Mouse (Mus musculus) heart, embryonic 15.5 days (tissue): Measurements from ENCODE around the gene Stx8. TPM values are rescaled to one million over a fixed set of nuclear protein-coding genes. Genes with fewer than 3 reads are reported as not detected.

Experiments used
- ATAC-seq: fragments of 200-750 bp; cut with Nextera tagmentation; replicated peaks from 2 replicates; pipeline ENCODE4 v1.8.0; 2017; ENCODE audit warnings: low read depth, moderate TSS enrichment; ENCODE audit not compliant: insufficient number of reproducible peaks, insufficient read depth, low FRiP score
- H3K27ac ChIP-seq: fragments of 300-500 bp; sonication (generic); 2 replicates; pipeline ENCODE4 v1.5.1; 2015; ENCODE audit warnings: mild to moderate bottlenecking, inconsistent platforms
- H3K27me3 ChIP-seq: fragments of 300-500 bp; sonication (generic); 2 replicates; pipeline ENCODE4 v1.6.1; 2015; ENCODE audit warnings: inconsistent platforms
- H3K36me3 ChIP-seq: fragments of 300-500 bp; sonication (generic); 2 replicates; pipeline ENCODE4 v1.6.1; 2015; ENCODE audit warnings: mild to moderate bottlenecking, inconsistent platforms
- H3K4me1 ChIP-seq: fragments of 300-500 bp; sonication (generic); replicated peaks from 2 replicates; pipeline ENCODE4 v1.6.1; 2015; ENCODE audit warnings: inconsistent platforms
- H3K4me2 ChIP-seq: fragments of 300-500 bp; sonication (generic); 2 replicates; pipeline ENCODE4 v1.6.1; 2015; ENCODE audit warnings: inconsistent platforms, mild to moderate bottlenecking, moderate library complexity
- H3K4me3 ChIP-seq: fragments of 300-500 bp; sonication (generic); 2 replicates; pipeline ENCODE4 v1.5.1; 2015; ENCODE audit warnings: mild to moderate bottlenecking, inconsistent platforms
- H3K9ac ChIP-seq: fragments of 300-500 bp; sonication (generic); 2 replicates; pipeline ENCODE4 v1.6.1; 2015; ENCODE audit warnings: mild to moderate bottlenecking, inconsistent platforms
- H3K9me3 ChIP-seq: fragments of 300-500 bp; sonication (generic); replicated peaks from 2 replicates; pipeline ENCODE4 v1.6.1; 2016; ENCODE audit warnings: inconsistent platforms
- WGBS: fragments of 180-500 bp; shearing (Covaris S2); methylation state at CpG from one replicate; pipeline ENCODE4 v1.1.7; 2015; ENCODE audit warnings: mixed read lengths; 5-methylcytosine and 5-hydroxymethylcytosine counted together
- polyA plus RNA-seq: library from polyadenylated mRNA; unstranded; fragments of >200 nt; fragmentation: Nextera tagmentation; extraction: Ambion mirVana; gene quantifications from 2 replicates; pipeline ENCODE4 v1.2.1, GENCODE M21; 2015

The Stx8 gene
- polyA plus RNA-seq, 1 experiment from 2014 or later, result 61.7 TPM

DNA sequence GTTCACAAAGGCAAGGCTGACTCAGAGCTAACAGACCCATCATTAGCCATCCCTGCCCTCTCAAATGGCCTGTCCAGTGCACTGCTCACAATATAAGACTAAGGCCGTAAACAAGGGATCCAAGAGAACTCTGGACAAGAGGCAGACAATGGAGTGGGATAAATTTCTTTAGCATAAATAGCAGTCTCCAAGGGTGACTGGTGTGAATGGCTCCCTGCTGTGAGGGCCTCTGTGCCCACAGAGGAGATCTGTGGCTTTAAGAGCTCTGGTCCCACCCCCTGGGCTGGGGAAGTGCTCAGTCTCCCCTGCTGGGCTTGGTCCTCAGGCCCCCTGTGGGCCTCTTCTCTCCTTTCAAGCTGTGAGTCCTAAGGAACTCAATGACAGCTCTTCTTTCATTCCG lies 184.9 kb downstream of the Stx8 start:
- WGBS, result 70% methylated on average over 2 of the region's 2 CpGs
- no peak overlapping the region for H3K4me2 ChIP-seq
- H3K36me3 ChIP-seq, result no peaks in the 10 kb centered on the region
- no peak overlapping the region for H3K9ac ChIP-seq
- H3K27ac ChIP-seq, result no peak overlapping the region
- H3K4me3 ChIP-seq, result no peak overlapping the region
- peaks cover 3% of the 10 kb centered on the region; the same call in 1 of the 2 replicates for H3K4me1 ChIP-seq
- no peaks in the 10 kb centered on the region for H3K27me3 ChIP-seq
- ATAC-seq, result no peak
- H3K9me3 ChIP-seq, result no peaks in the 10 kb centered on the region

GRCm38 (mm10) chr11:68155821-68156220 lies 189.8 kb downstream of the Stx8 start:
- Histone ChIP-seq H3K4me3 (no peak overlapping the region), H3K27ac (no peak overlapping the region), H3K4me2 (no peak overlapping the region), H3K9me3 (no peaks in the 10 kb centered on the region), H3K9ac (no peak overlapping the region), H3K4me1 (0 out of 2 replicates have a peak, but pooled peaks cover 3% of the 10 kb centered on the region), H3K27me3 (no peaks in the 10 kb centered on the region), H3K36me3 (no peaks in the 10 kb centered on the region)
- no peak for ATAC-seq

DNA sequence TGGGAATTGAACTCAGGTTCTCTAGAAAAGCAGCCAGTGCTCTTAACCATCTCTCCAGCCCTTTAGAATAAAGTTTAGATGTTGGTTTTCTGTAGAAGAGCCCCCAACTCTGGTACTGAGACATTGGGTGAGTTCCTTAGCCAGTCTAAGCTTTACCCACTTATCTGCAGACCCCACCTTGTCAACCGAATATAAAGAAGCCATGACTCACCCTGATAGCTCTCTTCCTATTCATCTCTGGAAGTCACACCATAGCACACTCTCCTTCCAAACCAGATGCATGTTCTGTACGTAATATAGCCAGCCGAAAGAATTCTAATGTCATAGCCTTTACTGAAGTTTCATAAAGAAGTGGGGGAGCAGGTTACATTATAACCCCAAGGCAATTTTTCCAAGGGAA lies 192.2 kb downstream of the Stx8 start:
- no peak for ATAC-seq
- Histone ChIP-seq H3K9me3 (no peaks in the 10 kb centered on the region), H3K27me3 (no peaks in the 10 kb centered on the region), H3K36me3 (no peaks in the 10 kb centered on the region), H3K4me3 (no peak overlapping the region), H3K4me1 (no peaks in the 10 kb centered on the region), H3K27ac (no peak overlapping the region), H3K9ac (no peak overlapping the region), H3K4me2 (no peak overlapping the region)
- WGBS, result 75% methylated on average over 3 of the region's 3 CpGs

GRCm38 (mm10) chr11:68159867-68160266 lies 193.9 kb downstream of the Stx8 start:
- no peak overlapping the region for H3K27ac ChIP-seq
- H3K4me2 ChIP-seq, result no peak overlapping the region
- no peaks in the 10 kb centered on the region for H3K36me3 ChIP-seq
- no peak for ATAC-seq
- H3K9ac ChIP-seq, result no peak overlapping the region
- H3K9me3 ChIP-seq, result no peaks in the 10 kb centered on the region
- 65% methylated on average over 4 of the region's 4 CpGs for WGBS
- H3K27me3 ChIP-seq, result no peaks in the 10 kb centered on the region
- H3K4me1 ChIP-seq, result no peaks in the 10 kb centered on the region
- H3K4me3 ChIP-seq, result no peak overlapping the region

GRCm38 (mm10) chr11:68164408-68164807 lies 198.4 kb downstream of the Stx8 start:
- no peak overlapping the region for H3K4me3 ChIP-seq
- no peak overlapping the region for H3K4me2 ChIP-seq
- no peaks in the 10 kb centered on the region for H3K27me3 ChIP-seq
- ATAC-seq, result no peak
- no peak overlapping the region for H3K27ac ChIP-seq
- no peaks in the 10 kb centered on the region for H3K4me1 ChIP-seq
- H3K9ac ChIP-seq, result no peak overlapping the region
- H3K36me3 ChIP-seq, result no peaks in the 10 kb centered on the region
- WGBS, result 93% methylated on average over 5 of the region's 5 CpGs
- no peaks in the 10 kb centered on the region for H3K9me3 ChIP-seq

- ATAC-seq, result no peak
- Histone ChIP-seq H3K4me2 (no peak overlapping the region), H3K36me3 (no peaks in the 10 kb centered on the region), H3K4me1 (peaks cover 15% of the 10 kb centered on the region), H3K27ac (no peak overlapping the region), H3K9ac (no peak overlapping the region), H3K9me3 (no peaks in the 10 kb centered on the region), H3K27me3 (no peaks in the 10 kb centered on the region), H3K4me3 (no peak overlapping the region)
- 85% methylated on average over 4 of the region's 4 CpGs for WGBS
Measured at GRCm38 (mm10) chr11:68168427-68168826, 202.4 kb downstream of the Stx8 start.

DNA sequence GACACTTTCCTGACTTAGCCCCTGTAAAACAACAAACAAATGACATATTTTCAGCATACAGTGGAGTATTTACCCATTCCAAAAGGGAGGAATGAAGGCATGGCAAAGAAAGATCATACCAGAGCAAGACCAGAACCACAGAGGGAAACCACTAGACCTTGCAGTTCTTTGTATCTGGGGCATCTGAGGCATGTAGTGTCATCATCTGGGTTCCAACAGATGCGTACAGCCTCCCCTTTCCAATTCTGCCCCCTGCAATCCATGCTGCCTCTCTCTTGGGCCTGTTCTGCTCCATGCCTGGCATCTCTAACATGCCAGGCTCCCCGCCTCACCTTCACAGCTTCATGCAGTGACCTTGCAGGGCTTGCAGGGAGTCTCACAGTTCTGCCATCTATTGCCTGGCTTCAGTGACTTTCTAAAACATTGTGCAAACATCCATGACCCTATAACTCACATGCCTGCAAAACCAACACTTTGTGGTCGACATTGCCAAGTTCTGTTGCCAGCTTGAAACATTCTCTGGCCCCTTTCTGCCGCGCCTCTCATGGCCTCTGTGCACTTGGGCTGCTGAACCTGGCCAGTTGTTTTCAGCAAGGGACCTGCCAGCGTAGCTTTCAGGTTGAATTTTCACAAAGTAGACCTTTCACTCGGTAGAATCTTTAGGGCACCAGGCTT lies 206.1 kb downstream of the Stx8 start:
- ATAC-seq, result no peak
- Histone ChIP-seq H3K4me1 (peaks cover 17% of the 10 kb centered on the region), H3K9ac (no peak overlapping the region), H3K36me3 (no peaks in the 10 kb centered on the region), H3K9me3 (no peaks in the 10 kb centered on the region), H3K27me3 (no peaks in the 10 kb centered on the region), H3K27ac (peak overlapping the region; percentile 53), H3K4me3 (no peak overlapping the region), H3K4me2 (no peak overlapping the region)
- 79% methylated on average over 7 of the region's 7 CpGs for WGBS

GRCm38 (mm10) chr11:68172648-68173045 lies 206.7 kb downstream of the Stx8 start:
- 0 out of 2 replicates have a peak, but pooled peaks have one; percentile 55 for ATAC-seq
- no peaks in the 10 kb centered on the region for H3K27me3 ChIP-seq
- 40% methylated on average over 4 of the region's 4 CpGs for WGBS
- H3K9me3 ChIP-seq, result no peaks in the 10 kb centered on the region
- no peak overlapping the region for H3K4me3 ChIP-seq
- H3K27ac ChIP-seq, result peak overlapping the region; percentile 53
- H3K9ac ChIP-seq, result no peak overlapping the region
- peaks cover 18% of the 10 kb centered on the region for H3K4me1 ChIP-seq
- H3K36me3 ChIP-seq, result no peaks in the 10 kb centered on the region
- H3K4me2 ChIP-seq, result no peak overlapping the region

DNA sequence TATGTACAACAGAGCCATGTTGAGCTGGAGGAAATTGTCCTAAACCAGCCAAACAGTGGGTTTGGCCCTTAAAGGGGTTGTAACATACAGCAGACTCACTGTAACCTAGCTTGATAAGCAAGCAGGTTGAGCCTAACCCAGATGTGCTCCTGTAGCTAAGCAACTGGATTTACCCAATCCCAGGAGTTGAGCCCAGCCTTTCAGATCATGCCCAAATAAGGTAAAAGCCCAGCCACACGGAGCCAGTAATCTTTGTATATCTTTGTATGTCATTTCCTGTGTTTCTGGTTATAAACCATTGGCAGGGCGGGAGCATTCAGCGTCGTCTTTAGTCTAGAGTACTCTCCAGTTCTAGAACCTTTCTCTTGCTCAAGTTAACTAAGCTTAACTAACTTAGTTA lies 210.6 kb downstream of the Stx8 start:
- H3K4me1 ChIP-seq, result peaks cover 18% of the 10 kb centered on the region
- no peak overlapping the region for H3K4me2 ChIP-seq
- H3K9me3 ChIP-seq, result no peaks in the 10 kb centered on the region
- H3K9ac ChIP-seq, result no peak overlapping the region
- H3K27ac ChIP-seq, result no peak overlapping the region
- H3K36me3 ChIP-seq, result no peaks in the 10 kb centered on the region
- no peak for ATAC-seq
- H3K27me3 ChIP-seq, result no peaks in the 10 kb centered on the region
- 59% methylated on average over 4 of the region's 4 CpGs for WGBS
- no peak overlapping the region for H3K4me3 ChIP-seq

GRCm38 (mm10) chr11:68177415-68177814 lies 211.4 kb downstream of the Stx8 start:
- no peak overlapping the region for H3K4me2 ChIP-seq
- no peak overlapping the region for H3K27ac ChIP-seq
- no peaks in the 10 kb centered on the region for H3K36me3 ChIP-seq
- H3K9me3 ChIP-seq, result no peaks in the 10 kb centered on the region
- ATAC-seq, result no peak
- H3K9ac ChIP-seq, result no peak overlapping the region
- H3K27me3 ChIP-seq, result no peaks in the 10 kb centered on the region
- peaks cover 11% of the 10 kb centered on the region for H3K4me1 ChIP-seq
- H3K4me3 ChIP-seq, result no peak overlapping the region
- 75% methylated on average over 7 of the region's 7 CpGs for WGBS

DNA sequence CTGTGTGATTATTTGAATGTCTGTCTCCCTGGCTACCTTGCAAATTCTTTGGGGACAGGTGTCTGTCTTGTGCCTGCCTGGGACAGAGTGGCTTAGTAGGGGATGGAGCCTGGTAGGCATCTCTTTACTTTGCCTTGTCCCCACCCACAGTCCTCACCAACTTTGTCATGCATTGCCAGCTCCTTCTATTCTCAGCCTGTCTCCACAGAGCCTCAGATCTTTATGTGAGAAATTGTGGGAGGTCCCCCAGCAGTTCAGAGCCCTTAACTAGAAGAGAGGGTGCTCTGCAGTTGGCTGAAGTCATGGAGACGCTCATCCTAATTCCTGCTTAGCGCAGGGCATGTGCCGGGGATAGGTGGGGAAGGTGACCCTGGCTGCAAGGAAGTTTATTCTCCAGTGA lies 219.7 kb downstream of the Stx8 start:
- Histone ChIP-seq H3K4me1 (peaks cover 8% of the 10 kb centered on the region), H3K9ac (no peak overlapping the region), H3K9me3 (no peaks in the 10 kb centered on the region), H3K27ac (no peak overlapping the region), H3K27me3 (no peaks in the 10 kb centered on the region), H3K4me2 (no peak overlapping the region), H3K36me3 (no peaks in the 10 kb centered on the region), H3K4me3 (no peak overlapping the region)
- WGBS, result 90% methylated on average over 3 of the region's 3 CpGs
- ATAC-seq, result no peak

GRCm38 (mm10) chr11:68187242-68187641 lies 221.2 kb downstream of the Stx8 start:
- Histone ChIP-seq H3K27me3 (no peaks in the 10 kb centered on the region), H3K4me1 (peaks cover 8% of the 10 kb centered on the region), H3K9ac (no peak overlapping the region), H3K36me3 (no peaks in the 10 kb centered on the region), H3K9me3 (no peaks in the 10 kb centered on the region), H3K27ac (no peak overlapping the region), H3K4me3 (no peak overlapping the region), H3K4me2 (no peak overlapping the region)
- ATAC-seq, result no peak
- WGBS, result 71% methylated on average over 8 of the region's 8 CpGs
